ENCODE assay signal across 19 mouse cellular contexts in the genomic region with DNA sequence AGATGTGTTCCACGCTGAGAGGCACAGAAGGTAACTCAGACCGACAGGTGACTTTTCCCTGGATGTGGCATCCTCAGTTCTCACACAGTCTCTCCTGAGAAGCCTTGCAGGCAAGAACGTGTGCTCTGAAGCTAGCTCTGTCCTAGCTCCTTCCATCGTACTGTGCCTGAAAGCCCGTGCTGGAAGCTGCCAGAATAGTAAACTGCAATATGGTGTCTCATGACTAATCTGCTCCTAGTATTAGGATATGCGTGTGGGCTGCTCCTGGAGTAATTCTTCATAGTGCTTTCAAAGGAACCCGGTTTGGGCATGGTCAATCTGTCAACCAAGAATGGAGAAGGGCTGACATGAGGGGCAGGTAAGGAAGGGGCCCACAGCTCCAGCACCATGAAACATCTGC. TPM values are rescaled to one million over a fixed set of nuclear protein-coding genes. Genes with fewer than 3 reads are reported as not detected.
"Had no signal": no experiment of that assay in that cellular context is flagged by ENCODE, and none has a peak within 500 bp of the region (broad histone marks: within the 10 kb centered on the region; RNA-seq: fewer than 3 reads in every experiment).

No protein-coding gene starts in this region.

- H3K9me3 ChIP-seq: limb, embryonic 13.5 days; midbrain, embryonic 10.5 days; neural tube, embryonic 15.5 days had no signal

- H3K27me3 ChIP-seq: limb, embryonic 13.5 days; neural tube, embryonic 15.5 days had no signal

- H3K4me3 ChIP-seq: limb, embryonic 13.5 days; midbrain, embryonic 10.5 days; myocyte; neural tube, embryonic 15.5 days had no signal

- H3K4me2 ChIP-seq: limb, embryonic 13.5 days; neural tube, embryonic 15.5 days had no signal

- H3K27ac ChIP-seq: limb, embryonic 13.5 days; midbrain, embryonic 10.5 days; neural tube, embryonic 15.5 days had no signal

- DNase-seq: kidney, adult 8-10 months; kidney, postnatal 25 days; layer of hippocampus, adult 9-11 months; lung, adult 18-20 months; midbrain, embryonic 14.5 days; retina, postnatal 1 day; right cerebral cortex, postnatal 4 days; spleen, adult 18-20 months; thymus, adult 18-20 months; thymus, postnatal 25 days had no signal

- H3K9ac ChIP-seq: limb, embryonic 13.5 days; neural tube, embryonic 15.5 days had no signal

- H3K36me3 ChIP-seq: limb, embryonic 13.5 days; neural tube, embryonic 15.5 days had no signal

RNA-seq across cellular contexts. Expression of a gene that starts 15.4 kb away (rescaled TPM):
- polyA plus RNA-seq: intestine, postnatal 0 days; kidney, embryonic 16.5 days; limb, embryonic 13.5 days; lung, embryonic 16.5 days; midbrain, embryonic 10.5 days; myocyte; neural tube, embryonic 11.5 days; stomach, embryonic 14.5 days had no signal
